Mouse (Mus musculus) forebrain, embryonic 11.5 days (tissue): ENCODE results near the gene Synpr. TPM values are rescaled to one million over a fixed set of nuclear protein-coding genes. Genes with fewer than 3 reads are reported as not detected.

Experiments
- ATAC-seq: fragments of 200-750 bp; cut with Nextera tagmentation; replicated peaks from 2 replicates; pipeline ENCODE4 v1.8.0; 2017; ENCODE audit warnings: moderate TSS enrichment; ENCODE audit not compliant: low FRiP score
- DNase-seq: peaks from one replicate; pipeline ENCODE4 v3.0.0-alpha.2; 2017; ENCODE audit warnings: low spot score
- H3K27ac ChIP-seq: fragments of 300-500 bp; sonication (generic); 2 replicates; pipeline ENCODE4 v1.5.1; 2014; ENCODE audit warnings: low read depth, low read length
- H3K27me3 ChIP-seq: fragments of 300-500 bp; sonication (generic); 2 replicates; pipeline ENCODE4 v1.6.1; 2014; ENCODE audit warnings: mild to moderate bottlenecking, low read length, mixed read lengths; ENCODE audit not compliant: control insufficient read depth, insufficient read depth
- H3K36me3 ChIP-seq: fragments of 300-500 bp; sonication (generic); 2 replicates; pipeline ENCODE4 v1.6.1; 2014; ENCODE audit warnings: mild to moderate bottlenecking, low read length, moderate library complexity, mixed read lengths; ENCODE audit not compliant: control insufficient read depth, insufficient read depth
- H3K4me1 ChIP-seq: fragments of 300-500 bp; sonication (generic); replicated peaks from 2 replicates; pipeline ENCODE4 v1.6.1; 2014; ENCODE audit warnings: low read length, mixed read lengths; ENCODE audit not compliant: control insufficient read depth, insufficient read depth
- H3K4me2 ChIP-seq: fragments of 300-500 bp; sonication (generic); 2 replicates; pipeline ENCODE4 v1.6.1; 2014; ENCODE audit warnings: low read depth, mild to moderate bottlenecking, low read length, moderate library complexity, mixed read lengths; ENCODE audit not compliant: severe bottlenecking
- H3K4me3 ChIP-seq: fragments of 300-500 bp; sonication (generic); 2 replicates; pipeline ENCODE4 v1.5.1; 2014; ENCODE audit warnings: low read depth, low read length
- H3K9ac ChIP-seq: fragments of 300-500 bp; sonication (generic); 2 replicates; pipeline ENCODE4 v1.6.1; 2014; ENCODE audit warnings: low read length
- H3K9me3 ChIP-seq: fragments of 300-500 bp; sonication (generic); 2 replicates; pipeline ENCODE4 v1.6.1; 2016; ENCODE audit warnings: low read length, mixed read lengths; ENCODE audit not compliant: control insufficient read depth
- WGBS: fragments of 180-500 bp; shearing (Covaris S2); extraction: QIAGEN DNeasy Blood & Tissue Kit; methylation state at CpG from one replicate; pipeline ENCODE4 v1.1.7; 2014; 5-methylcytosine and 5-hydroxymethylcytosine counted together
- polyA plus RNA-seq: library from polyadenylated mRNA; unstranded; fragments of >200 nt; fragmentation: Nextera tagmentation; extraction: Ambion mirVana; gene quantifications from 2 replicates; pipeline ENCODE4 v1.2.1, GENCODE M21; 2014

Synpr gene
- polyA plus RNA-seq, 1 experiment from 2014 or later = 5.4 TPM

DNA sequence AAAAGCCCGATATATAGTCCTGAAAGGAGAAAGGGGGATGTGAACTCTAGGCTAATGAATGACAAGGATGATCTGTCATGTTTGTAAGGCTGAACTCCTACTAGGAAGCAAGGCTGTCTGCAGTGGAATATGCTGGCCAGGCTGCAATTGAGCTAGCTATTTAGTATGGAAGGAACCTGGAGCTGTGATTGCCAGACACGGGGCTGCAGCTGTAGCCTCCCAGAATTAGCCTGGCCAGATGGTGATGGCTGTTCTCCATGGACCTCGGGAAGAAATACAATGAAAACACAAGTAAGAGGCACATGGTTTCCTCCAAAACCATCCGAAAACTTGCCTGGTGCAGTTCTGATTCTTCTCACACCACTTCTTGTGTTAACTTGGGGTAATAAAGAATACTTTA, 51.6 kb downstream of the Synpr start:
- 78% methylated on average over 4 of the region's 4 CpGs for WGBS
- Histone ChIP-seq H3K9ac (no peak overlapping the region), H3K4me3 (no peak overlapping the region), H3K27ac (no peak overlapping the region), H3K27me3 (no peaks in the 10 kb centered on the region), H3K9me3 (no peaks in the 10 kb centered on the region), H3K36me3 (no peaks in the 10 kb centered on the region), H3K4me2 (no peak overlapping the region), H3K4me1 (no peaks in the 10 kb centered on the region)
- DNase-seq (no peak), ATAC-seq (no peak)

DNA sequence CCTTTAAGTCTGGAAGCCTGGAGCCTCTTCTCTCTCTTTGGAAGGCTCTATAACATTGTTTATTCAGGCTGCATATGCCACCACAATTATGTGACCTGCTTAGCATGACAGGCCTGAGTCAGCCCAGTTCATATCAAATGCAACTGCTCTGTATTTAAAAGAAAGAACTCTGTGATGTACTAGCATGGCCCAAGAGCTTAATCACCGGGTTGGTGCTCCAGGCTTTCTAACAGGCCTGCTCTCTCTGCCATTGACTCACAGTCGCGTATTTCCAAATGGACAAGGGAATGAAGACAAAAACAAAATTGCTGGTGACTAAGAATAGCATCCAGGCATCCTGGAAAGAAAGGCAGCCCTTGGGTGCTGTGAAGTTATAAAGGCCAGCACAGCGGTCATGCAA, 56.1 kb downstream of the Synpr start:
- Histone ChIP-seq H3K9ac (no peak overlapping the region), H3K36me3 (no peaks in the 10 kb centered on the region), H3K4me3 (no peak overlapping the region), H3K27me3 (no peaks in the 10 kb centered on the region), H3K9me3 (no peaks in the 10 kb centered on the region), H3K4me2 (no peak overlapping the region), H3K4me1 (no peaks in the 10 kb centered on the region), H3K27ac (no peak overlapping the region)
- no peak for ATAC-seq
- DNase-seq = no peak
- WGBS = 92% methylated on average over 4 of the region's 4 CpGs

DNA sequence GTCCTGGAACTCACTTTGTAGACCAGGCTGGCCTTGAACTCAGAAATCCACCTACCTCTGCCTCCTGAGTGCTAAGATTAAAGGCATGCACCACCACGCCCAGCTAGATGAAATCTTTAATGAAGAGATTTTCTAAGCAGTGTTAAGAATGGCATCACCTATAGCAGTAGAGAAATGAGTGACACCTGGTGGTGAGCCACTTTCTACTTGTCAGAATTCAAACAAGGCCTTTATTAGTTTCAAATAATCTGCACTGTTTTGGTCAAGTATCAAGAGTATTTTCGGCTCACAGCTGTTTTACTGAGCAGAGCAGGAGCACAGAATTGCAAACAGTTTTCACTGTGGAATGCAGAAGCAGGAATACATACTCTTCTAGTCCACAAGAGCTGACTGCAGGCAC, 59.7 kb downstream of the Synpr start:
- Histone ChIP-seq H3K4me1 (no peaks in the 10 kb centered on the region), H3K36me3 (no peaks in the 10 kb centered on the region)
- no peak for ATAC-seq

DNA sequence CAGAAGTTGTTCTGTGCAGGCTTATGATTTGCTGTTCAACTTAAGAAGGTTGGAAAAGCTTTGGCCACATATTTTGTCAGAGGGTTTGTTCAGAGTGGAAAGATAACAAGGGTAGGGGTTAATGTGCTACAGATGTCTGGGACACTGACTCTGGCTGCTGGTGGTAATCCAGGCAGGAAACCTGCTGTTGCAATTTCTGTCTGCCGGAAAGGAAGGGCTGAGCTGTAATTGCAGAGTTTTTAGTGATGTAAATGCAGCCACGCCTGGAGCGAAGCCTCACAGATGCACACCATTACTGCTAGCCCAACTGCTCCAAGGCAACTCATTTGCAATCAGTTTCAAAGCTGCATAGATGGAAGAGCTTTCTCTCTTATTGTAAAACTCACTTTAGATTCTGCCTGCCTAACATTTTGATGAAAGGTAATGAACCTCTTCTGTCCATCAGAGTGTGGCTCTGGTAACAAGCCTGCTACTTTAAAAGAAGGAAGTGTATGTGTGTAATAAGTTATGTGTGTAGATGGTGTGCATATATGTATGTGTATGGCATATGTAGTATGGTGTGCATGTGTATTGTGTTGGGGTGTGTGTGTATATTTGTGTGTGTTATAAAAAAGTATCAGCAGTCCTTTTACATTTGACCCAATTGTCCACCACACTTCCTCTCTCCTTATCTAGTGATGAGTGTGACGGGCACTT, 64.7 kb downstream of the Synpr start:
- no peaks in the 10 kb centered on the region for H3K9me3 ChIP-seq
- no peak overlapping the region for H3K27ac ChIP-seq
- DNase-seq = no peak
- no peak for ATAC-seq
- H3K9ac ChIP-seq = no peak overlapping the region
- H3K4me1 ChIP-seq = no peaks in the 10 kb centered on the region
- H3K27me3 ChIP-seq = no peaks in the 10 kb centered on the region
- H3K36me3 ChIP-seq = no peaks in the 10 kb centered on the region
- no peak overlapping the region for H3K4me2 ChIP-seq
- WGBS = 67% methylated on average over 4 of the region's 4 CpGs
- H3K4me3 ChIP-seq = no peak overlapping the region

More for the DNA sequence above, 59.7 kb downstream of the Synpr start:
- Histone ChIP-seq H3K4me3 (no peak overlapping the region), H3K9me3 (no peaks in the 10 kb centered on the region), H3K27me3 (no peaks in the 10 kb centered on the region), H3K4me2 (no peak overlapping the region), H3K9ac (no peak overlapping the region), H3K27ac (no peak overlapping the region)
- WGBS = 69% methylated on average over 2 of the region's 2 CpGs
- no peak for DNase-seq

DNA sequence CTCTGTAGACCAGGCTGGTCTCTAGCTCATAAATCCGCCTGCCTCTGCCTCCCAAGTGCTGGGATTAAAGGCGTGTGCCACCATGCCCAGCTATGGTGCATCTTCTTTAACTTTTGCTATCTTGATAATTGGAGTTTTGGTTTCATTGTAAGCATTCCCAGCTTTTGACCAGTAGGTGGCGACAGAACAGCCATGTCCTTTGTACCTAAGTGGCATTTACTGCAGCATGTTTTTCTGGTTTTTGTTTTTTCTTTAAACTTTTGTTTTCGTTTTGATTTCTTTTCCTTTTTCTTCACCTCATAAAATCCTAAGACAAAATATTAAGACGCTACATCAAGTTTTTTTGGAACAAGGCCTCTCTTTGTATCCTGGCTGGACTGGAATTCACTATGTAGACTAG, 69.6 kb downstream of the Synpr start:
- no peak overlapping the region for H3K9ac ChIP-seq
- H3K36me3 ChIP-seq = no peaks in the 10 kb centered on the region
- H3K27me3 ChIP-seq = no peaks in the 10 kb centered on the region
- no peaks in the 10 kb centered on the region for H3K9me3 ChIP-seq
- H3K4me3 ChIP-seq = no peak overlapping the region
- H3K27ac ChIP-seq = no peak overlapping the region
- ATAC-seq (no peak), DNase-seq (no peak)
- H3K4me2 ChIP-seq = no peak overlapping the region
- H3K4me1 ChIP-seq = no peaks in the 10 kb centered on the region
- WGBS = 27% methylated on average over 5 of the region's 5 CpGs

DNA sequence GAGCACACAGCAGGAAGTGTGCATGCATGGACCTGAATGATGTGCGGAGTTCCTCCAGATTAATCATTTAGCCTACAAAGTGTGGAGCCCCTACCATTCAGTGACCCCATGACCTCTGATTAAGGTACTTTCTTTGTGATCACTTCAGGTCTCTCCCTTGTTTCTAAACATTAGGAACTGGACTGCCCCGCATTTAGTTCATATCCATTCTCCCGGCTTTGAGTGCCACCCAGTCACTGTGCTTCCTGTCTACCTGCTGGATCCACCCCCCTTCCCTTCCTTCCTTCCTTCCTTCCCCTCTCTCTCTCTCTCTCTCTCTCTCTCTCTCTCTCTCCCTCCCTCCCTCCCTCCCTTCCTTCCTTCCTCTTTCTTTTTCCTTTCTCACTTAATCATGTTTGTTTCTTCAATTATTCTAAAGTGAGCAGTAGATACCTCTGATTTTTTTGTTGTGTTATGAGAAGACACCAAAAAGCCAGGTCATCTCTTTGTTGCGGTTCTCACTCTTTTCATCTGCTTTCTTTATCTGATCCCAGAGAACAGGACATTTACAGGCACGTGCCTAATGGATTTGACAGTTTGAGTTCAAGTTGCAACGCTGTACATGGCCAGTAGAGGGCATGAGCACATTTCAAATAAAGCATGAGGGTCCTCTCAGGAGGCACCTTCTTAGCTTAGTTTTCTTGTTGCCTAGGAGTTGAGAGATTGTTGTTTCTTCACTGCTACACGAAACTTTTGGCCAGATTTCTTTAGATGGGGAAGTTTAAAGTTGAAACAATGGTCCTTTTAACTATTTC, 71.2 kb downstream of the Synpr start:
- no peaks in the 10 kb centered on the region for H3K4me1 ChIP-seq
- no peaks in the 10 kb centered on the region for H3K9me3 ChIP-seq
- no peak overlapping the region for H3K4me2 ChIP-seq
- DNase-seq (peak; percentile 82), ATAC-seq (peak; percentile 45)
- no peaks in the 10 kb centered on the region for H3K36me3 ChIP-seq
- H3K27ac ChIP-seq = no peak overlapping the region
- no peak overlapping the region for H3K4me3 ChIP-seq
- 9% methylated on average over 7 of the region's 7 CpGs for WGBS
- H3K9ac ChIP-seq = no peak overlapping the region
- no peaks in the 10 kb centered on the region for H3K27me3 ChIP-seq

DNA sequence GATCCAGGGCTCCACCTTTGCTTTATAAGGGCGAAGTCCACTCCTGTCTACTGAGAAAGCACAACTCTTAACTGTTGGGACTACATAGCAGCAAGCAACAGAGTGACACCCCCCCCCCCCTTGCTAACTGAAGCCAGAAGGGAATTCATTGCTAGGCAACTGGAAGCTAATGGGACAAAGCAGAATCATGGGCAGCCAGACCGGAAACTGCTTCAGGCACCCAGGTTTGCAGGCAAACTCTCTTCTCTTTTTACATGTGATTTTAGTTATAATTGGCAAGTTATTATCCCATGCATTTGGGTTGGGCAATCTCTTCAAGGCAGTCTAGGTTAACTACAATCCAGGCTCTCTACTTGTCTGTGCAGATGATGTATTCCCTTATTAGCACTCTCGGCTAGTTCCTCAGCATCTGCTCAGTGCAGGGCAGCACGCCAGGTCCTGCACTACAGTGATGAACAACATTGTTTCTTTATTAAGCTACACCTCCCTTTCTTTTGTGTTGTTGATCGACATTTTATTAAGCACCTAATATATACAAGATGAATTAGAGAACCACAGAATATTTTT, 72.6 kb downstream of the Synpr start:
- Histone ChIP-seq H3K27me3 (no peaks in the 10 kb centered on the region), H3K9ac (no peak overlapping the region), H3K9me3 (no peaks in the 10 kb centered on the region), H3K36me3 (no peaks in the 10 kb centered on the region), H3K27ac (no peak overlapping the region), H3K4me1 (no peaks in the 10 kb centered on the region), H3K4me2 (no peak overlapping the region), H3K4me3 (no peak overlapping the region)
- 78% methylated on average over 5 of the region's 5 CpGs for WGBS
- ATAC-seq = no peak
- no peak for DNase-seq

DNA sequence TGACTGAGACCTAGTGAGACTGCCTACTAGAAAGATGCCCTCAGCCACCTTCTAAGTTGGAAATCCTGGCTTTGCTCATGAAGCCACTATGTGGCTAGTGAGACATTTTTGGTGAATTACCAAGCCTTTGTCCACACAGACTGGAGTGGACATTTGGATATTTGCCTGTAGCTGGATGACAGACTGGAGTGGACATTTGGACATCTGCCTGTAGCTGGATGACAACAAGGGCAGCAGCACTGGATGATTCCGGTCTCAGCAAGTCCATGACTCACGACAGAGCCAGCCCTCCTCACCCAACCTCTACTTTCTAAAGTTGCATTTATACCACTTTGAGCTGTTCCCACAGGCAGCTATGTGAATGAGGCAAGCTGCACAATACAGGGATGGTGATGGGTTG, 73.5 kb downstream of the Synpr start:
- Histone ChIP-seq H3K4me2 (no peak overlapping the region), H3K4me1 (no peaks in the 10 kb centered on the region), H3K27ac (no peak overlapping the region), H3K36me3 (no peaks in the 10 kb centered on the region), H3K27me3 (no peaks in the 10 kb centered on the region), H3K9ac (no peak overlapping the region), H3K4me3 (no peak overlapping the region), H3K9me3 (no peaks in the 10 kb centered on the region)
- 84% methylated on average over 2 of the region's 2 CpGs for WGBS
- ATAC-seq (no peak), DNase-seq (no peak)
